Mouse (Mus musculus): Measurements from ENCODE around the gene Cdh18.

- no peak for TF ChIP-seq CTCF (IDR thresholded peaks at IDR 0.05; ENCODE audit: low read depth, low read length)
- no peak for TF ChIP-seq POLR2A (IDR thresholded peaks at IDR 0.05; ENCODE audit: extremely low read depth, insufficient read depth, low read length)
Observed at GRCm38 (mm10) chr15:23418158-23418557, 869.3 kb downstream of the Cdh18 start.

Measured in liver, adult 2 months (tissue).